Mouse (Mus musculus) induced T-regulatory cell, adult 2 months (primary cell): ENCODE results near the gene Trdn.

Experiments
- DNase-seq: peaks from one replicate; pipeline ENCODE4 v3.0.0-alpha.2; 2012; ENCODE audit warnings: low read depth

Trdn gene

DNA sequence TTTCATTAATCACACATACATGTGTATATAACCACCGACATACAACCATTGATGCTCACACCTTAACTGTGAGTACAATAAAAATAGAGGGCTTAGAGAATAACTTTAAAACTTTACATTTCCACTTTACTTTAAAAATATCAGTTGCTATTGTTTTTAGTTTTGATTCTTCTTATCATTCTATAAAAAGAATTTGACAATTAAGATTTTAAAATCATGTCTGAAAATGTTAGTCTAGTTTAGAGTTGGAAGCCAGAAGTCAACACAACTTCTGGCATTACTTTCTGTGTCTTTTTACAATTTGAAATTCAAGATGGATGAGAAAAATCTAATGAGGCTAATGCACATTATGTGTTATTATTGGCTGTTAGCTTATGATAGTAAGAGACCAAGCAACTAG is at the start of gene Trdn:
Trdn (plus strand) TSS at position 301 of the 400 bp plus-strand sequence.
- DNase-seq = no peak

DNA sequence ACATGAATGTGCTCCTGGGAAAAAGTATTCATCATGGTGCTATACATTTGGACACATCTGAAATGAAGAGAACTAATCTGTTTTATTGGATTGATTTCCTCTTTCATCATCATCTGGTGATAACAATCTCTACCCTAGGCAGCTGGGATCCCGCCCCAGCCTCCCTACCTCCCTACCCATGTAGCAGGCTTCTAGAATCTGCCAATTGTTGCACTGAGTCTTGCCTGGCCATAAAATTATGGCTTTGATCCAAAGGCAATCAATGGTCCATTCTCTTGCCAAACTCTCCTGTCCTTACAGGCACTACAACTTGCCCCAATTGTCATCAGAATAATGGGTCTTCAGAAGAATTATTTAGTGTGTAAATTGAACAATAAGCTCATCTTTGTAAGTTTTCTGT is 19.6 kb upstream of the Trdn start:
- DNase-seq = no peak

DNA sequence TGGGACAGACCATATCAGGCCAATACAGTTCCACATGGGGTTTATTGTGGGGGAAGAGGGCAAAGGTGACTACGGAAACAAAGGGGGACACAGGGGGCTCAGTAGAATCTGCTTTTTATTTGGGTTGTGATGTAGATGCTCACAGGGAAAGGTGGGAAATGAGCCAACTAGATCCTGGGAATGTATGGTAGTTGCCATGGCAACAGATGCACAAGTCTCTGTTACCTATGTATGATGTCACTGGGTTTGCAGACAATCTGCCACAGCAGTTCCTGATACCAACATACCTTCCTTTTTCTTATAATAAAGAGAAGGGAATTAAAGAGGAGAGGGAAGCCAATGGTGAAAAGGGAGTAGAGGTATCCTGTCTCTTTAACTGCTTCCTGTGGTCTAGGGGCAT is 14.8 kb upstream of the Trdn start:
- no peak for DNase-seq

DNA sequence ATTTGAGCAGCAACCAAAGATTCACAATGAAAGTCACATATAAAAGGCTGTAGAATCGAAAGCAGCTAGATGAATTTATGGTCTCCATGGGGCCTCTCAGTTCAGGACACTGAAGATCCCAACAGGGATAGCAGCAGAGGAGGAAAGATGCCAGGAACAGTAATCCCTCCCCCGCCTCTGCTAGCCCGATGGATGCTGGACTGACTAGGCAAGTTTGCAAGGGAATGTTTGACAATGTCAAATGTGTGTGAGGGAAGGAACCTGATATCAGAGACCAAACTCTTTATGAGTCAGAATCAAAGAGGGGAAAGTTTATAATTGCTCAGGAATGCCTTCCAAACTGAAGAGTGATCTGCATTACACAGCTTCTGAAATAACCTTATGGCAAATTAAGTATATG is 7.2 kb upstream of the Trdn start:
- DNase-seq = no peak

DNA sequence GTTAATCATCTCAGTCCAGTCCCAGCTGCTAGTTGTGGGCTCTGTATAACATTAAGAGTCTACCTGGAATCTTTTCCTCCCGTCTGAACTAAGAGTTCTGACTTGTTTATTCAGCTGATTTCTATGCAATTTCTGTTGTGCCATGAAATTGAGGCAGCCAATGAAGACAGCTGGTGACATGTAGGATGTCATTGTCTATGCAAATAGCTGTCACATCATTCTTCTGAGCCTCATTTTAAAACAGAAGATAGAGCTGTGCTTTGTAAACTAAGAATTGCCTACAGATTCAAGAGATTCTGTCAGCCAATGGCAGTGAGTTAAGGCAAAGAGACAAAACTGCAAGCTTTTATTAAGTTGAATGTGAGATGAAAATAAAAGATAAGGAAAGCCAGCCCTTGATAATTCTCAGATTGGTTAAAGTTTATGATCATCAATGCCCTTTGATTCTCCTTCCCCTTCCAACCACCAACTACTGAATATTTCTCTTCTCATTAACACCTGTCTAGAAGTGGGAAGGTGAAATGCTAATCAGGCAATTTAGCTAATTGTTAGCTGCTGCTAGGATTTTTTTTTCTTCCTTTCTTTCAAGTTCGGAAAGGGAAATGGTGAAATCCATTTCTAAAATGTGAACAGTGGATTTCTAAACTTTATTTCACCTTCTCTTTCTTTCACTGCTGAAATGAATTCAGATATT is 1.9 kb downstream of the Trdn start:
- DNase-seq = no peak

DNA sequence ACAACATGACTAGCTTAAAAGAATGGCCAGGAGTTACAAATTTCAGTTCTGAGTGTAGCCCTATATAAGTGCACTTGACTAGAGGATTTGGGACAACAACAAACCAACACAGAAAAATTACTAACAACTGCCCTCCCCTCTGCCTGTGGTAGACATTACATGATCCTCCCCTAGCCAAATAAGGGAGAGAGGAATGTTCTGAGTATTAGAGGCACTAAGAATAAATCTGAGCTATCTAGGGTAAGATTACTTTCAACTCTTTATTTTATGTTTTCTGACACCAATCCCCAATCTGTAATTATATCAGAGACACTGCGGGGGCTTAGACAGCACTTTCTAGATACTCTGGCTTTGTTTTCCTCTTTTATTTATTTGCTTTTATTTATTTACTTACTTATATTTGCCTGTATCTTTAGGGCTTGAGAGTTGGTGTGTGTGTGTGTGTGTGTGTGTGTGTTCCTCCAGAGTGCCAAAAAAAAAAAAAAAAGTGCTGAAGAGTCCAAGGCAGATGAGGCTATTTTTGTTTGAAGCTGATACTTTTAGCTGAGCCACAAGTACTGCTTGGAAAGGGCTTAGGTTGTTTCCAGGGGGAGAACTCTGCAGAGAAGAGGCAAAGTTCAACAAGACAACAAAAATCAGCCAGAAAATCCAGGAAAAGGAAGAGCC is 2.7 kb downstream of the Trdn start:
- DNase-seq = no peak

DNA sequence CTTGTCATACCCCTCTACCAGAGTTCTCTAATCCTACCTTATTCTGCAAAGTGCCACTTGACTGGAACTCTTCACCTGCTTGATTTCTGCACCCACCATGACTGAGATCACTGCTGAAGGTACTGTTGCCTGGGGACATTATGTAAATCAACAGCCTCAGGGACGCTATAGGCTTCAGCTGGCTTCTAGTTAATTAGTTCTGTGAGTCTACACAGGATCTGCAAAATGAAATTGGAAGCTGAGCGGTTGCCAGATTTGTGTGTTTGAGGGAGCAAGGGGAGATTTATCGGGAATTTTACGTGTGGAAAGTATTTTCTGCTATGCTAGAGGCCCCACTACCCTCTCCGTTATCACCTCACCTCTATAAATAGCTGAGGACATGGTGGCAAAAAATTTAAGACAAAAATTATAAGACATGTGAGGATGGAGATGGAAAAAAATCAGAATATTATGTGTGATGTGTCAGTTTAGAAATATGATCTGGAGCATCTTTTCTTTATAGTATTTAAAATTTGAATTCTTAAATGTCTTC is 3.3 kb downstream of the Trdn start:
- no peak for DNase-seq

DNA sequence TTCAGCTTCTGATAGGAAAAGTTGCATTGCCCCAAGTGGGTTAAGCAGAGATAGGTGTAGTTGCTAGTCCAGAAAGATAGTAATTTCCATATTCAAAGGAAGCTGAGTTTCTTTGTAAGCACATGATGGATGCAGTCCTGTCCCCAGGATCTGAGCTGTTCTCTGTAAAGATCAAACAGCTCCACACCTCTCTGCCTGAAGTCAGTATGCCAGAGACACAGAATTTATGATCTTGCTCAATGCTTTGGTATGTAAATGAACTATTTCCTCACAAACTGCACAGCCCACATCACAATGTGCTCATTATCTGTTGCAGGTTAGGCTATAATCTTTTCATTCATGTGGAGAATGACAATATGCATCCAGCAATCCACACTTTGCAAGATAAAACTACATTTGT is 8.0 kb downstream of the Trdn start:
- DNase-seq = no peak

DNA sequence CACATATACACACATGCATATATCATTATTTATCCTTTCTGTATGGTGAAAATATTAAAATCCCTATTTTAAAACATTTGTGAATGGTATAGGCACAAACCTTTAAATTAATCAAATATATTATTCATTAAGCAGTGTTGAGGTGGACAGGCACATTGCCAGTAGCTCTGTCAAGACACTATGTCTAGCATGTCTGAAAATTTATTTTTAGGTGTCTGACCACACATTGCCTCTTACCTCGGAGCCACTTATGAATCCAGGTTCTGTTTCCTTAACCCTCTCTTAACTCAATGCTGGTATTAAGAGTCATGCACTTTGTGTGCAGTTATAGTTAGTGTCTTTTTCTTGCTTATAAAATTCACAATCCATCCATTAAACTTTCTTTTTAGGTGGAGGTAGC is 12.0 kb downstream of the Trdn start:
- DNase-seq = no peak

DNA sequence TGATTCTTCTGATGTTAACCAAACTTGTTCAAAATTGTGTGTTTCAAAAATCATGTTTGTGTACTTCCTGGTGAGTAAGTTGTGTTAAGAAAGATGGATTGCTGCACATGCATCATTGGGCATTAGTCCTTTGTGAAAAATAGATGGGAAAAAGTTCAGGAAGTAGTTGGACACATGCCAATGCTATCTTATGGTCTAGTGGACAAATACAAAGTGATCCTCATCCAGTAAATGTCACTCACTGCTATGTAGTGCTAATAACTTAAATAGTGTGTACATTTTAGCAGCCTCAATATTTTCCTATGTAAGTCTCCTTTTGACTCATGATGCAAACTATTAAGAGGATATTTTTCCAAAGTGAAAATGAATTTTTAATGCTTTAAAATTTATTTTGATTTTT is 27.6 kb downstream of the Trdn start:
- DNase-seq = no peak

DNA sequence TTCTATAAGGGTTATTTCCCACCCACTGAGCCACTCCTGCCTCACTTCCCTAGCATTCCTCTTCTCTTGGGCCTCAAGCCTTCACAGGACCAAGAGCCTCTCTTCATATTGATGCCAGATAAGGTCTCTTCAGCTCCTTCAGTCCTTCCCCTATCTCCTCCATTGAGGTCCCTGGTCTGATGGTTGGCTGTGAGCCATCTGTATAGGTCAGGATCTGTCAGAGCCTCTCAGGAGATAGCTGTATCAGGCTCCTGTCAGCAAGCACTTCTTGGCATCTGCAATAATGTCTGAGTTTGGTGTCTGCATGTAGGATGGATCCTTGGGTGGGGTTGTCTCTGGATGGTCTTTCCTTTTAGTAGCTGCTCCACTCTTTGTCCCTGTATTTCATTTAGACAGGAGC is 42.7 kb downstream of the Trdn start:
- no peak for DNase-seq

DNA sequence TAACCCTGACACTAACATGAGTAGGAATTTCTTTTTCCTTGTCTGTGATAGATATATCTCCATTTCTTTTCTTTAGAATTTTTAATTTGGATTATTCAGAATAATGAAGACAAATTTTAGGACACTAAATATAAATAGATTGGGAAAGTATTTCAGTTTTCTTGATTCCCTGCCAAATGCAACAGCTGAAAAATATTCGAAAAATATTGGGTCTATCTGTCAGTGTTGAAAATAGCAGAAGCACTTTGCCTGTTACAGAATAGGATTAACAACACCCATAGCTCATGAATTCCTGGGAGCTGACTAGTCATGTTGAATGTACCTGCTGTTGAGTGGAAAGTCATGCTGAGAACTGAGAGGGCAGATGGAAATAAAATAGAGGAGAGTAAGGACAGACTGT is 64.6 kb downstream of the Trdn start:
- DNase-seq = no peak

DNA sequence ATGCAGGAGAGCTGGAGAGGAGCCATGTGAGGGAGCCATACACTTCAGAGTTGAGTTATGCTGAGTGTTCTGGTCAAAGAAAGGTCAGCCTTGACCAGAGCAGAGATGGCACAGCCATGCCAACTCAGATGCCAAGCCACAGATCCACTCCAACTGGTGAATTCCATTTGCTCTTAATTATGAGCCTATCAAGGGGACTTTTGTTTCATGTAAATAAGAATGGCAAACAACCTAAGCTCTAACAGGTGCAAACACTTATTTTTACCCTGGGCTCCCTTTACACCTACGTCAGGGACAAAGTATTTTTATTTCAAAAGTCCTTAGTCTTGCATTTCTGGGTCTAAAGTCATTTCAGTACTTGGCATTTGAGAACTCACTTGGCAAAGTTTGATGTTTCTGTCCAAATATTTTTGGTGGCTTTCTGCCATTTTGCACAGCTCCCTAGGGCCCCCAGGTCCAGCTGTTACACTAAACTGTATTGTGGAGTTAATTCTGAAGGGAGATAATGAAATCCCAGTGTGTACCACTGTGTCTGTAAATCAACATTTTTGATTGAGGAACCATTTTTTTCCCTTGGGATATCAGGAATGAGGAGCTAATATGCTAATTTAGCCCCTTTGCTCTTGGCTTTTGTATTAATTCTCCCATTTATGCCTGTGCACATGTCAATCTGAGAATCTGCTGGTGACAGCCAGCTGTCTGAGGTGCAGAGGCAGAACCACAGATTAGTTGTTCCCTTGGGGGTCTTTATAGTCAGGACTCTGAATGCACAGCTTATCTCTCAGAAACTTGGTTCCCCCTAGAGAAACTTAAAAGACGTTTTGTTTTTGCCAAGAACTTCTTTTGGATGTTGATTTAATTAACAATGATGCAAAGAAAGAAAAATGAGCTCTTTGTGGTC is 99.6 kb downstream of the Trdn start:
- DNase-seq = no peak

DNA sequence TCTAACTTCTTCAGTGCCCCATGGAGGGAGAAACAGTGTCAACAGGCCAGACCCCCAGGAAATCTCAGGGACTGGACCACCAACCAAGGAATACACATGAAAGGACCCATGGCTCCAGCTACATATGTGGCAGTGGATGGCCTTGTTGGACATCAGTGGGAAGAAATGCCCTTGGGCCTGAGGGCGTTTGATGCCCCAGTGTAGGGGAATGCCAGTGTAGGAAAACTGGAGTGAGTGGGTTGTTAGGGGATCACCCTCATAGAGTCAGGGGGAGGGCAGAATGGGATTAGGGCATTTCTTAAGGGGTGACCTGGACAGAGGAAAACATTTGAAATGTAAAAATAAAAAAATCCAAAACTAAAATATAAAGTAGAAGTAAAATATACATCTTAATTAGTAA is 108.7 kb downstream of the Trdn start:
- DNase-seq = no peak

DNA sequence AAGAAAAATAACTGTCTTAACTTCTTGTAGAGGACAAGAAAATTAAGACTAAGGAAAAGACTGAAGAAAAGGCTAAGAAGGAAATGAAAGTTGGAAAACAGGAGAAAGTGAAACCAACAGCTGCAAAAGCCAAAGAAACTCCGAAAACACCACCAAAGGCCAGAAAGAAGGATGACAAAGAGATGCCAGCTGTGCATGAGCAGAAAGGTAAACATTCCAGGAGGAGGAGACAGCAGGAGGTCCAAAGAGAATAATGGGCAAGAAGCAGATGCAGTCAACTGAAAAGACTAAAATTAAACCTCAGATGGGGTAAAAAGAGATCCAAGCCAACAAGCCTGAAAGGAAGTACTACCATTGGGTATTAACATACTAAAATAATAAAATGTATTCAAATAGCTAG is 115.6 kb downstream of the Trdn start:
- DNase-seq = no peak

DNA sequence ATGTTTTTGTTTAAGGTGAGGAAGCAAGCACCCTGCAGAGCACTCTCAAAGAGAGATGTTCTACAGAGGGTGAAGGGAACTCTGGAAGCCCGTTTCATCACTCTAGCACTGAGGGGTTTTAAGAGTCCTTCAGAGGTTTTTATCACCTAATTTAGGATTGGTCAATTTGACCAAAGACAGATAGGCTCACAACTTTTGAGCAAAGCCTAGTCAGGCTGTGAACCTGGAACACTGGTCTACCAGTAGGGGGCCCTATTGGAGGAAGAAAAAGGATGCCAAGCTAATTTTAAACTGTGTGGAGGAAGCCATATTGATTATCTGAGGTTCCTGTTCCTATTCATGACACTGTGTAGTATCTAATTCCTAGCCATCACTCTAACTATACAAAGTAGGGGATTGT is 117.9 kb downstream of the Trdn start:
- DNase-seq = no peak

DNA sequence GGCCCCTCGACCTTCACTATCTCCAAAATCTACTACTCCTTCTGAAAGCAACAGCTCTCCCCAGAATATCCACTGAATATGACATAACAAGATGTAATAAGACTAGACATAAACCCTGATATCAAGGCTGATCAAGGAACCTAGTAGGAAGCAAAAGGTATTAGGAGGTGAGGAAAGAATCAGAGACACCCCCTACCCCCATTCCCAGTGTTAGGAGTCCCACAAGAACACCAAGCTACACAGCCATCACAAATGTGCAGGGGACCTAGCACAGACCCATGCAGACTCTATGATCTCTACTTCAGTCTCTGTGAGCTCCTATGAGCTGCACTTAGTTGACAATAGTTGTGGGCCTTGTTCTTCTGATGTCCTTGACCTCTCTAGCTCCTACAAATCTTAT is 130.1 kb downstream of the Trdn start:
- DNase-seq = no peak

DNA sequence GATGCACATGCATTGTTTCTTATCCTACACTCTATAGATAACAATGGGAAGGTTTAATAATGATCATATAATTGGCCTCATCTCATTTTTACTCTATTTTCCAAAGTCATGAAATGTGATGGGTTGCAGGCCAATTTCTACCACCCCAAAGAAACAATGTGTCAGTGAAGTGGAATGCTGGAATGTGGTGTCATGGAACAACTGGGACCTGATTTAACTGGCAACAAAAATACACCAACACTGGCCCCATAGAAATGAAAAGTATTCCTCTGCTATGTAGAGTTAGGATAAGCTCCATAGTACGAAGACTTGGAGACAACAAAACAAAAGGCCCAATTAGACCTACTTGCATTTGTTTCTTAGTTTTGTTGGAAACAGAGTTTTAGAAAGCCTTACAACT is 173.6 kb downstream of the Trdn start:
- no peak for DNase-seq

DNA sequence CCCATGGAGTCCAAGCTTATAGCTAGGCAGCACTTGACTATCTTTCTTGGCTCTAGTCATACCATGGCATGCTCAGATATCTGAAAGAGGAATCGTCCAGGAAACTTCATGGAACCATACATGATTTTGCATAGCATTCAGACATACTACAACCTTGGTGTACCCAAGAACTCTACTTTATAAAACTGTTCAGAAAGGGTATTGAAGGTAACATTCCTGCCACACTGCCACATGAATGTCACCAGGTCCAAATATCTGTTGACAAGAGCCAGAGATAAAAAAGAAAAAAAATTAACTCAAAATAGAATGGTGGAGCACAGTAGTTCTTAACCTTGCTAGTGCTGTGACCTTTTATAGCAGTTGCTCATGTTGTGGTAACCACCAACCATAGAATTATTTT is 175.8 kb downstream of the Trdn start:
- no peak for DNase-seq

DNA sequence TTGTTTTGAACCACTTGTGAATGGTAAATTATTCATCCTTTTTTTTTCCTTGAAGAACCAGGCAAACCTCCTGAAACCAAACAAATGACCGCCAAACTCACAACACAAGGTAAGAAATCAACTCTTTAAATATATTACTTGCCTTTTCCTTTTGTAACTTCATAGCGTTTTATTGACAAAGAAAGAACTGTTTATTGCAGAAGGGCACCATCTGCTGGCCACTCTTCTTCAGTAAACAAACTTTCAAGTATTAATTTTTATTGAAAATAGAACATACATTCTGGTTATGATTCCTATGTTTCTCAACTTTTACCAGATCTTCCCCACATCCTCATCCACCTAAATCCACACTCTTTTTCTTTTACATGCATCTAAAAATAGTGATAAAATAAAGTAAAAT is 224.6 kb downstream of the Trdn start:
- no peak for DNase-seq

DNA sequence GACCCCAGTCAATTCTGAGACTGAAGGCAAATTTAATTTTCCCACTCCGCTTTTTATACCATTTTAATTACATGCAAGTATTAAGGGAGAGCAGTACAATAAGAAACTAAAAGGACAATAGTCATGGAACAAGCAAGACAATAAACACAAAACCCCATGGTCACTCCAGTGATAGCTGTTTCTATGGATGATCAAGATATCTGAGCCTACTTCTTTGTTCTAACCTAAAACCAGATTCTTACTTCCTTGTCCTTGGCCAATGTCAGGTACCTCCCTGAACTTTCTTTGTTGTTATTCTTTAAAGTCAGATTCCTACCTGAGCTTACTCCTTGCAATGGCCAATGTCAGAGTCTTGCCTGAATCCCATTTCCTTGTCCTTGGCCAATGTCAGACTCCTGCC is 272.7 kb downstream of the Trdn start:
- no peak for DNase-seq

DNA sequence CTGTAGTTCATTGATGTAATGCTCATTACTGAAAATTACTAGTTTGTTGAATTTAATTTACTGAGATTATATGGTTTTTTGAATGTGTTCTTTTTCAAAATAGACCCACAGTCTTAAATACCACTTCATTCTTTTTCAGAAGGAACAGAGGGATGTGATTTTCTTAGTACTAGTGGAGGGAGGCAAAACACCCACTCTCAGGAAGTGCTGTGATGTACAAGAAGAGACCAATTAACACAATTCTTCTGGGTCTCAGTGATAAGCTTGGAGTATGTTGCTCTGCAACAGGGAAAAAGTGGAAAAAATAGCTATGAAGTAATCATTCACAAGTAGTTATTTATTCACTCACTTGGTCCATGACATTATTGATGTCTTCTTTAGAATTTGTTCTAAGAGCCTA is 286.2 kb downstream of the Trdn start:
- no peak for DNase-seq

DNA sequence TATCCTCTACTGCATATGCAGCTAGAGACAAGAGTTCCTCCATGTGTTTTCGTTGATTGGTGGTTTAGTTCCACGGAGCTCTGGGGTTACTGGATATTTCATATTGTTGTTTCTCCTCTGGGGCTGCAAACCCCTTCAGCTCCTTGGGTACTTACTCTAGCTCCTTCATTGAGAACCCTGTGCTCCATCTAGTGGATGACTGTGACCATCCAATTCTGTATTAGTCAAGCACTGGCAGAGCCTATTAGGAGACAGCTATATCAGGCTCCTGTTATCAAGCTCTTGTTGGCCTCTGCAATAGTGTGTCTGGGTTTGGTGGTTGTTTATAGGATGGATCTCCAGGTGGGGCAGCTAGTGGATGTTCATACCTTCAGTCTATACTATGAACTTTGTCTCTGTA is 290.2 kb downstream of the Trdn start:
- no peak for DNase-seq
